Mouse (Mus musculus): Measurements from ENCODE around the gene Gpr27.

The Gpr27 gene

GRCm38 (mm10) chr6:99677325-99677724 is 15.2 kb upstream of the Gpr27 start:
- DNase-seq (ENCODE audit: low spot score in 2 of 2), result no peak

- no peak for DNase-seq (ENCODE audit: low spot score in 2 of 2)
Measured at GRCm38 (mm10) chr6:99678108-99678507, 14.4 kb upstream of the Gpr27 start.

GRCm38 (mm10) chr6:99683974-99684373 is 8.5 kb upstream of the Gpr27 start:
- no peak for DNase-seq (ENCODE audit: low spot score in 2 of 2)

- DNase-seq (ENCODE audit: low spot score in 2 of 2), result no peak
Measured at GRCm38 (mm10) chr6:99684899-99685298, 7.6 kb upstream of the Gpr27 start.

GRCm38 (mm10) chr6:99688513-99688912 is 4.0 kb upstream of the Gpr27 start:
- no peak for DNase-seq (ENCODE audit: low spot score in 2 of 2)

- no peak for DNase-seq (ENCODE audit: low spot score in 2 of 2)
Measured at GRCm38 (mm10) chr6:99691666-99692205, 743 bp upstream of the Gpr27 start.

GRCm38 (mm10) chr6:99692916-99693841 is 700 bp downstream of the Gpr27 start:
- DNase-seq (ENCODE audit: low spot score in 2 of 2), result no peak

- no peak for DNase-seq (ENCODE audit: low spot score in 2 of 2)
Measured at GRCm38 (mm10) chr6:99700484-99700883, 8.0 kb downstream of the Gpr27 start.

GRCm38 (mm10) chr6:99711576-99712101 is 19.2 kb downstream of the Gpr27 start:
- no peak for DNase-seq (ENCODE audit: low spot score in 2 of 2)

GRCm38 (mm10) chr6:99713256-99713655 is 20.8 kb downstream of the Gpr27 start:
- DNase-seq (ENCODE audit: low spot score in 2 of 2), result no peak

GRCm38 (mm10) chr6:99715191-99715590 is 22.7 kb downstream of the Gpr27 start:
- no peak for DNase-seq (ENCODE audit: low spot score in 2 of 2)

- no peak for DNase-seq (ENCODE audit: low spot score in 2 of 2)
Measured at GRCm38 (mm10) chr6:99715913-99716312, 23.4 kb downstream of the Gpr27 start.

GRCm38 (mm10) chr6:99721032-99721431 is 28.6 kb downstream of the Gpr27 start:
- DNase-seq (ENCODE audit: low spot score in 2 of 2), result no peak

- no peak for DNase-seq (ENCODE audit: low spot score in 2 of 2)
Measured at GRCm38 (mm10) chr6:99722390-99722789, 29.9 kb downstream of the Gpr27 start.

- DNase-seq (ENCODE audit: low spot score in 2 of 2), result no peak
Measured at GRCm38 (mm10) chr6:99725971-99726561, 33.6 kb downstream of the Gpr27 start, which contains the start of gene Prok2. Gene Prok2 (minus strand): TSS chr6:99726392.

GRCm38 (mm10) chr6:99726576-99727303 is 34.3 kb downstream of the Gpr27 start:
- DNase-seq (ENCODE audit: low spot score in 2 of 2), result no peak

- DNase-seq (ENCODE audit: low spot score in 2 of 2), result no peak
Measured at GRCm38 (mm10) chr6:99729853-99730252, 37.4 kb downstream of the Gpr27 start.

GRCm38 (mm10) chr6:99731926-99732325 is 39.4 kb downstream of the Gpr27 start:
- DNase-seq (ENCODE audit: low spot score in 2 of 2), result no peak

GRCm38 (mm10) chr6:99732673-99733072 is 40.2 kb downstream of the Gpr27 start:
- no peak for DNase-seq (ENCODE audit: low spot score in 2 of 2)

- DNase-seq (ENCODE audit: low spot score in 2 of 2), result no peak
Measured at GRCm38 (mm10) chr6:99734666-99735065, 42.2 kb downstream of the Gpr27 start.

- no peak for DNase-seq (ENCODE audit: low spot score in 2 of 2)
Measured at GRCm38 (mm10) chr6:99742866-99743265, 50.4 kb downstream of the Gpr27 start.
